Mouse (Mus musculus) forebrain, embryonic 12.5 days (tissue): ENCODE data around the gene Ap1ar. TPM values are rescaled to one million over a fixed set of nuclear protein-coding genes. Genes with fewer than 3 reads are reported as not detected.
A peak's percentile ranks its signal among the peaks of the same experiment; 100 is the strongest.

Experiments used
- ATAC-seq: fragments of 200-750 bp; cut with Nextera tagmentation; 2 replicates; pipeline ENCODE4 v1.8.0; 2017; ENCODE audit warnings: moderate TSS enrichment; ENCODE audit not compliant: low FRiP score
- H3K27ac ChIP-seq: fragments of 300-500 bp; sonication (generic); 2 replicates; pipeline ENCODE4 v1.5.1; 2016; ENCODE audit warnings: mild to moderate bottlenecking
- H3K27me3 ChIP-seq: fragments of 300-500 bp; sonication (generic); 2 replicates; pipeline ENCODE4 v1.6.1; 2016; ENCODE audit warnings: mild to moderate bottlenecking
- H3K36me3 ChIP-seq: fragments of 300-500 bp; sonication (generic); replicated peaks from 2 replicates; pipeline ENCODE4 v1.6.1; 2016; ENCODE audit warnings: mild to moderate bottlenecking
- H3K4me1 ChIP-seq: fragments of 300-500 bp; sonication (generic); 2 replicates; pipeline ENCODE4 v1.6.1; 2016
- H3K4me2 ChIP-seq: fragments of 300-500 bp; sonication (generic); 2 replicates; pipeline ENCODE4 v1.6.1; 2016; ENCODE audit warnings: mild to moderate bottlenecking, moderate library complexity
- H3K4me3 ChIP-seq: fragments of 300-500 bp; sonication (generic); replicated peaks from 2 replicates; pipeline ENCODE4 v1.5.1; 2016; ENCODE audit warnings: mild to moderate bottlenecking
- H3K9ac ChIP-seq: fragments of 300-500 bp; sonication (generic); 2 replicates; pipeline ENCODE4 v1.6.1; 2016; ENCODE audit warnings: mild to moderate bottlenecking
- H3K9me3 ChIP-seq: fragments of 300-500 bp; sonication (generic); 2 replicates; pipeline ENCODE4 v1.6.1; 2016
- WGBS: fragments of 180-500 bp; shearing (Covaris S2); methylation state at CpG from one replicate; pipeline ENCODE4 v1.1.7; 2016; 5-methylcytosine and 5-hydroxymethylcytosine counted together
- polyA plus RNA-seq: library from polyadenylated mRNA; unstranded; fragments of >200 nt; fragmentation: Nextera tagmentation; extraction: Ambion mirVana; gene quantifications from 2 replicates; pipeline ENCODE4 v1.2.1, GENCODE M21; 2016

Gene Ap1ar
- 74.2 and 80.9 TPM in 2 replicates for polyA plus RNA-seq

- Histone ChIP-seq H3K27me3 (no peaks in the 10 kb centered on the region), H3K27ac (peak within 1 kb of the TSS; percentile 94), H3K9ac (peak within 1 kb of the TSS; percentile 97), H3K4me2 (peak within 1 kb of the TSS; percentile 80), H3K4me3 (peak within 1 kb of the TSS; percentile 95), H3K4me1 (peaks cover 29% of the 10 kb centered on the region), H3K9me3 (no peaks in the 10 kb centered on the region), H3K36me3 (no peaks in the 10 kb centered on the region)
- peak; percentile 97 for ATAC-seq
- WGBS = under 1% methylated on average over 79 of the region's 89 CpGs
Observed at GRCm38 (mm10) chr3:127837154-127837865, at the start of gene Ap1ar. Ap1ar (minus strand) TSS chr3:127837523.

DNA sequence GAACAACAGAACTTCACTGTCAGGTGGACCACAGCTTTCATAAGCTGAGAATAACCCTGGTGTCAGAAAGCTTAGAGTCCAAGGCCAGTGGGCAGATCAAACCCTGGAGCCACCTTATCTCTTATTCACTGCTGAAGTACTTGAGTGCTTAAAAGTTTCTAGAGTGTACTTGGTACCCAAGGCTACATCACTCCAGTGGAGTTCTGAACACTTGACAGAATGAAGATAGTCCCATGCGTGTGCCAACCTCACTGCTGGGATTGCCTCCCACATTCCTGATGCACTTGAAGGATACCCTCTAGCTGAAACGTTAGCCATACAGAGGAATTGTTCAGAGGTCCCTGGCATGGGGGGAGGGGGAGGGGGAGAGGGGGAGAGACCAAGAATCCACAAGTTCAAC lies 44.4 kb upstream of the Ap1ar start:
- no peak overlapping the region for H3K27ac ChIP-seq
- no peak for ATAC-seq
- 75% methylated on average over 2 of the region's 2 CpGs for WGBS
- H3K27me3 ChIP-seq = no peaks in the 10 kb centered on the region
- H3K4me2 ChIP-seq = no peak overlapping the region
- H3K4me1 ChIP-seq = no peaks in the 10 kb centered on the region
- H3K9ac ChIP-seq = no peak overlapping the region
- no peaks in the 10 kb centered on the region for H3K9me3 ChIP-seq
- H3K36me3 ChIP-seq = no peaks in the 10 kb centered on the region
- no peak overlapping the region for H3K4me3 ChIP-seq

DNA sequence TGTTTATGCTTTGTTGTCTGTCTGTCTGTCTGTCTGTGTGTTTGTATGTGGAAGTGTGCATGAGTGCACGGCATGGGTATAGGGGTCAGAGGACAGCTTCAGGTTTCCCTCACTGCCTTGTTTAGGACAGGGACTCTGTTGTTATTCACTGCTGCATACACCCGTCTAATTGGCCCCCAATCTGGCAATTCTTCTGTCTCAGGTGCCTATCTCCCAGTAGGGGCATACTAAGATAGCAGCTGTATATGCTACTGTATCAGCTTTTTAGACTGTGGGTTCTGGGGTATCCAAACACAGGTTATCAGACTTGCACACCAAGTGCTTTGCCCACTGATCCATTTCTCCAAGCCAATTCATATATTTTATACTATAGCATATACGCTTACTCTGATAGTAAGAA lies 42.6 kb upstream of the Ap1ar start:
- ATAC-seq = no peak
- no peak overlapping the region for H3K4me2 ChIP-seq
- no peak overlapping the region for H3K27ac ChIP-seq
- no peaks in the 10 kb centered on the region for H3K9me3 ChIP-seq
- no peak overlapping the region for H3K4me3 ChIP-seq
- 85% methylated on average over 3 of the region's 3 CpGs for WGBS
- H3K4me1 ChIP-seq = no peaks in the 10 kb centered on the region
- H3K27me3 ChIP-seq = no peaks in the 10 kb centered on the region
- no peak overlapping the region for H3K9ac ChIP-seq
- H3K36me3 ChIP-seq = no peaks in the 10 kb centered on the region

GRCm38 (mm10) chr3:127875509-127875908 lies 38.2 kb upstream of the Ap1ar start:
- H3K27me3 ChIP-seq = no peaks in the 10 kb centered on the region
- no peaks in the 10 kb centered on the region for H3K4me1 ChIP-seq
- no peaks in the 10 kb centered on the region for H3K9me3 ChIP-seq
- no peak overlapping the region for H3K4me3 ChIP-seq
- ATAC-seq = no peak
- no peak overlapping the region for H3K27ac ChIP-seq
- no peaks in the 10 kb centered on the region for H3K36me3 ChIP-seq
- WGBS = 93% methylated on average over 2 of the region's 2 CpGs
- no peak overlapping the region for H3K9ac ChIP-seq
- no peak overlapping the region for H3K4me2 ChIP-seq

GRCm38 (mm10) chr3:127875059-127875458 lies 37.7 kb upstream of the Ap1ar start:
- H3K9ac ChIP-seq = no peak overlapping the region
- H3K36me3 ChIP-seq = no peaks in the 10 kb centered on the region
- H3K4me1 ChIP-seq = no peaks in the 10 kb centered on the region
- no peaks in the 10 kb centered on the region for H3K27me3 ChIP-seq
- H3K9me3 ChIP-seq = no peaks in the 10 kb centered on the region
- WGBS = 87% methylated on average over 7 of the region's 7 CpGs
- no peak overlapping the region for H3K27ac ChIP-seq
- no peak overlapping the region for H3K4me3 ChIP-seq
- H3K4me2 ChIP-seq = no peak overlapping the region
- no peak for ATAC-seq

DNA sequence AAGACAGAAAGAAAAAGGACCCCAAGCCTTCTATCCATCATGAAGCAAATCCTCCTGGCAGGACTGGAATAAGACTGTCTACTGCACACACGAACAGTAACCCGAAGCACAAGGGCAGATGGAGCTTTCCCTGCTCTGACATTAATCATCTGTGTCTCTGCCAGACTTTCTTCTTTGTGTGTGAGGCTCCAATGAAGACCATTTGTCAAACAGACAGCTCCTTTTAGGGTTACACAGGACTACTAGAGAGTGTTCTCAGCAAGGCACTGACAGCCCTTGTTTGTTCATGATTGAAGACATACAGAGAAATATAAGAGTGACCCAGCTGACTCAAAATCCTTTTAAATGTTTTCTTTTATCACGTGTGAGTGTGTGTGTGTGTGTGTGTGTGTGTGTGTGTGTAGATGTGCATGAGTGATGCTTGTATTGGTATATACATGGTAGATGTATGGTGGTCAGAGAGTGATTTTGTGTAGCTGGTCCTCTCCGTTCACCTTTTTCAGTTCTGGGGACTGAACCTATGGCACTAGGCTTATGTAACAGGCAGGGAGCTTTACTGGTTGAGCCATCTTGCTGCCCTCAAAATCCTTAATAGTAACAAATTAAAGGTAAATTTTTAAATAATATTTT lies 37.0 kb upstream of the Ap1ar start:
- no peak for ATAC-seq
- Histone ChIP-seq H3K4me1 (no peaks in the 10 kb centered on the region), H3K27ac (no peak overlapping the region), H3K36me3 (no peaks in the 10 kb centered on the region), H3K4me3 (no peak overlapping the region), H3K4me2 (no peak overlapping the region), H3K27me3 (no peaks in the 10 kb centered on the region), H3K9ac (no peak overlapping the region), H3K9me3 (no peaks in the 10 kb centered on the region)
- 77% methylated on average over 4 of the region's 4 CpGs for WGBS

DNA sequence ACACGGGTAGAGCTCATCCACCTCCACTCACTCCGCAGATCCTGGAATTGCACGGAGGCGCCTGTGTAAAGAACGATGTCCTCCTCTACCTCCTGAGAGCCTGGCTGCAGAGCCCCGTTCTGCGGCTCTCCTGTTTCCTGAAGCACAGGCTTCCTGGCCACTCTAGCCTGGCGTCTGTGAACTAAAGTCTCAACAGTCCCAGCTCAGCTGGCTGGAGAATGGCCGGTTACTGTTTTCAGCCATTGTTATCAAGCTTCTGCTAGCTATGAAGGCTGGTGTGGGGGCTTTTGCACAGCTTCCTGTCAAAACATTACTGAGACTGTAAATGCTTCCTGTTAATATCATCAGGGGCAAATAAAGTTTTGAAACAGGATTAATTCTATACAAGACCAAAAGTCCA lies 34.3 kb upstream of the Ap1ar start:
- Histone ChIP-seq H3K9me3 (no peaks in the 10 kb centered on the region), H3K27me3 (no peaks in the 10 kb centered on the region), H3K4me1 (peaks cover 16% of the 10 kb centered on the region), H3K4me3 (no peak overlapping the region), H3K36me3 (no peaks in the 10 kb centered on the region), H3K4me2 (no peak overlapping the region), H3K9ac (no peak overlapping the region), H3K27ac (no peak overlapping the region)
- WGBS = 79% methylated on average over 9 of the region's 9 CpGs
- ATAC-seq = no peak

- 32% methylated on average over 5 of the region's 5 CpGs for WGBS
- Histone ChIP-seq H3K27ac (peak overlapping the region; percentile 63; the same call in 1 of the 2 replicates), H3K36me3 (no peaks in the 10 kb centered on the region), H3K4me3 (no peak overlapping the region), H3K4me1 (peaks cover 20% of the 10 kb centered on the region), H3K9me3 (no peaks in the 10 kb centered on the region), H3K9ac (no peak overlapping the region), H3K27me3 (no peaks in the 10 kb centered on the region), H3K4me2 (0 out of 2 replicates have a peak overlapping the region, but pooled peaks have one; percentile 10)
- ATAC-seq = peak; percentile 91
Observed at GRCm38 (mm10) chr3:127868880-127869279, 31.6 kb upstream of the Ap1ar start.

GRCm38 (mm10) chr3:127868046-127868758 lies 30.9 kb upstream of the Ap1ar start:
- peak; percentile 77 for ATAC-seq
- H3K4me3 ChIP-seq = no peak overlapping the region
- no peak overlapping the region for H3K9ac ChIP-seq
- H3K4me1 ChIP-seq = peaks cover 20% of the 10 kb centered on the region
- H3K4me2 ChIP-seq = no peak overlapping the region
- H3K36me3 ChIP-seq = no peaks in the 10 kb centered on the region
- no peaks in the 10 kb centered on the region for H3K9me3 ChIP-seq
- WGBS = 55% methylated on average over 9 of the region's 9 CpGs
- peak overlapping the region; percentile 54 for H3K27ac ChIP-seq
- H3K27me3 ChIP-seq = no peaks in the 10 kb centered on the region

GRCm38 (mm10) chr3:127864242-127864641 lies 26.9 kb upstream of the Ap1ar start:
- Histone ChIP-seq H3K4me2 (no peak overlapping the region), H3K9ac (no peak overlapping the region), H3K27me3 (no peaks in the 10 kb centered on the region), H3K9me3 (no peaks in the 10 kb centered on the region), H3K36me3 (no peaks in the 10 kb centered on the region), H3K4me1 (peaks cover 20% of the 10 kb centered on the region), H3K4me3 (no peak overlapping the region), H3K27ac (no peak overlapping the region)
- no peak for ATAC-seq
- 50% methylated on average over 2 of the region's 2 CpGs for WGBS

DNA sequence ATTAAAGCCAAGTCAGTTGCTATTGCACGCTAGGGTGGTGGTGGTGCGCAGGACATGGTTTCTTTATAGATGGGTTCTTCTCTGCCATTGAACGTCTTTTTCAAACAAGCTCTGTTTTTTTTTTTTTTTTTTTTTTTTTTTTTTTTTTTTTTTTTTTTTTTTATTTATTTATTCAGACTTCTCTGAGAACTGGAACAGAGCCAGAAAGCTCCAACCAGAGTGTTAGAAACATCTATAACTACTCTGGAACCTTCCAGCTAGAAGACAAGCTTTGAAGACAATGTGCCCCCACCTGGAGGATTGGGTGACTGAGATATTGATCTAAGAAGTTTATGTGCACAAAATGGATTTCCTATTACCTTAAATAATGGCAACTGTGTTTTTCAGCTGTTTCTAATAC lies 26.2 kb upstream of the Ap1ar start:
- Histone ChIP-seq H3K9ac (no peak overlapping the region), H3K4me2 (no peak overlapping the region), H3K4me1 (peaks cover 14% of the 10 kb centered on the region), H3K27me3 (no peaks in the 10 kb centered on the region), H3K9me3 (no peaks in the 10 kb centered on the region), H3K4me3 (no peak overlapping the region), H3K36me3 (no peaks in the 10 kb centered on the region), H3K27ac (no peak overlapping the region)
- ATAC-seq = no peak
- 79% methylated on average over 3 of the region's 3 CpGs for WGBS

DNA sequence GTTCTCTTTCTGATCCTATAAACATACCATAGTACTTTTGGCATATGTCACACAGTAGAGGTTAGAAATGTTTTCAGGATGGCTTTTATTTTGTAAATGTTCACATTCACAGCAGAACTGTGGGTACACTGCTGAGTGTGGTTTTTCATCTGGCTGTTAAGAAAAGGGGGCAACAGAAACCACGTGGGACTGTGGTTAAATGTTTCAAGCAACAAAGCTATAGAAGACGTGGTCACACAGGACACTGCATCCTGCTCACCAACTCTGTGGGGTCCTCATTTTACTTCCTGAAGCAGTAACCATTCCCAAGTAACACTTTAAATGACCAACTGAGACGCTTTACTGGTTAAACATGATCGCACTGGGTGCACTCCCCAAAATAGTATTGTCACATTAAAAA lies 25.2 kb upstream of the Ap1ar start:
- peaks cover 10% of the 10 kb centered on the region; the same call in 1 of the 2 replicates for H3K4me1 ChIP-seq
- no peaks in the 10 kb centered on the region for H3K36me3 ChIP-seq
- 78% methylated on average over 4 of the region's 4 CpGs for WGBS
- H3K4me3 ChIP-seq = no peak overlapping the region
- no peak overlapping the region for H3K4me2 ChIP-seq
- ATAC-seq = no peak
- no peak overlapping the region for H3K9ac ChIP-seq
- H3K9me3 ChIP-seq = no peaks in the 10 kb centered on the region
- no peak overlapping the region for H3K27ac ChIP-seq
- no peaks in the 10 kb centered on the region for H3K27me3 ChIP-seq
